Mouse (Mus musculus) hindbrain, embryonic 16.5 days (tissue): Measurements from ENCODE around the gene Nudt4. TPM values are rescaled to one million over a fixed set of nuclear protein-coding genes. Genes with fewer than 3 reads are reported as not detected.

Source experiments
- ATAC-seq: fragments of 200-750 bp; cut with Nextera tagmentation; 2 replicates; pipeline ENCODE4 v1.8.0; 2017; ENCODE audit warnings: moderate TSS enrichment, moderate library complexity
- H3K27ac ChIP-seq: fragments of 300-500 bp; sonication (generic); 2 replicates; pipeline ENCODE4 v1.5.1; 2014; ENCODE audit warnings: low read depth, mild to moderate bottlenecking, control low read depth, low read length, moderate library complexity
- H3K27me3 ChIP-seq: fragments of 300-500 bp; sonication (generic); replicated peaks from 2 replicates; pipeline ENCODE4 v1.6.1; 2014; ENCODE audit warnings: low read length; ENCODE audit not compliant: control insufficient read depth, insufficient read depth
- H3K36me3 ChIP-seq: fragments of 300-500 bp; sonication (generic); 2 replicates; pipeline ENCODE4 v1.6.1; 2014; ENCODE audit warnings: mild to moderate bottlenecking, low read length, moderate library complexity, mixed read lengths; ENCODE audit not compliant: control insufficient read depth, insufficient read depth
- H3K4me1 ChIP-seq: fragments of 300-500 bp; sonication (generic); 2 replicates; pipeline ENCODE4 v1.6.1; 2014; ENCODE audit warnings: low read depth, low read length; ENCODE audit not compliant: control insufficient read depth, insufficient read depth
- H3K4me2 ChIP-seq: fragments of 300-500 bp; sonication (generic); 2 replicates; pipeline ENCODE4 v1.6.1; 2014; ENCODE audit warnings: mild to moderate bottlenecking, low read length, control low read depth, moderate library complexity
- H3K4me3 ChIP-seq: fragments of 300-500 bp; sonication (generic); 2 replicates; pipeline ENCODE4 v1.5.1; 2014; ENCODE audit warnings: mild to moderate bottlenecking, low read length, control low read depth, moderate library complexity
- H3K9ac ChIP-seq: fragments of 300-500 bp; sonication (generic); 2 replicates; pipeline ENCODE4 v1.6.1; 2014; ENCODE audit warnings: low read depth, mild to moderate bottlenecking, control low read depth, low read length, moderate library complexity
- H3K9me3 ChIP-seq: fragments of 300-500 bp; sonication (generic); 2 replicates; pipeline ENCODE4 v1.6.1; 2014; ENCODE audit warnings: mild to moderate bottlenecking, low read length, moderate library complexity; ENCODE audit not compliant: control insufficient read depth
- WGBS: fragments of 180-500 bp; shearing (Covaris S2); extraction: QIAGEN DNeasy Blood & Tissue Kit; methylation state at CpG from one replicate; pipeline ENCODE4 v1.1.7; 2014; 5-methylcytosine and 5-hydroxymethylcytosine counted together
- polyA plus RNA-seq: library from polyadenylated mRNA; unstranded; fragments of >200 nt; fragmentation: Nextera tagmentation; extraction: Ambion mirVana; gene quantifications from 2 replicates; pipeline ENCODE4 v1.2.1, GENCODE M21; 2015

The Nudt4 gene
- polyA plus RNA-seq, 1 experiment from 2014 or later = 60.7 TPM

DNA sequence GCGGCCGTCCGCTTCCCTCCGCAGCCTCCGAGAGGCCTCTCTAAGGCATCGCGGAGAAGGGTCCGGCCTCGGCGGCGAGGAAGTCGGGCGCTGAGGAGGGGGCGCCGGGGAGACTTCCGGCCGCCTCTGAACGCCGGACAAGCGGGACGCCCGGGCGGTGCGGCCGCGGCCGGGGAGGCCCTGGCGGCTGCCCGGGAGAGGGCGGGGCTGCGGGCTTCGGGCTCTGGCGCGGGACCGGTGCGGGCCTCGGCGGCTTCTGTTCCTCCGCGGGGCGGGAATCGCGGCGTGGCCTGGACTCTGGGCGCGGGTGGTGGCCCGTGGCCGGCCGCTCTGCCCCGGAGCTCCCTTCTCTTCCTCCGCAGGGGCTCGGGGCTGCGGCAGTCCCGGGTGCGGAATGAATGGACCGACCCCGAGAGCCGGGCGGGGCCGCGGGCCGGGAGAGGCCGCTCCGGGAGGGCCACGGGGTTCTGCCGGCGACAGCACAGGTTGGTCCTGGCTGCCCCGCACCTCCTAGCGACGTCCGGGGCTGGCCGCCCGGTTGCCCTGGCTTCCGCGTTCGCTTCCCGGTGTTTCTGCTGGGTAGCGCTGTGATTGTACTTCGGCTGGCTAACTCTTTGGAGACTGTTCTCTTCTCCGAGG lies 48.5 kb downstream of the Nudt4 start:
- Histone ChIP-seq H3K9ac (peak overlapping the region; percentile 83), H3K4me1 (peaks cover 13% of the 10 kb centered on the region), H3K9me3 (no peaks in the 10 kb centered on the region), H3K36me3 (no peaks in the 10 kb centered on the region), H3K4me3 (peak overlapping the region; percentile 71), H3K27ac (peak overlapping the region; percentile 98), H3K4me2 (peak overlapping the region; percentile 84), H3K27me3 (no peaks in the 10 kb centered on the region)
- ATAC-seq = peak; percentile 72
- WGBS = 0% methylated on average over 37 of the region's 80 CpGs

DNA sequence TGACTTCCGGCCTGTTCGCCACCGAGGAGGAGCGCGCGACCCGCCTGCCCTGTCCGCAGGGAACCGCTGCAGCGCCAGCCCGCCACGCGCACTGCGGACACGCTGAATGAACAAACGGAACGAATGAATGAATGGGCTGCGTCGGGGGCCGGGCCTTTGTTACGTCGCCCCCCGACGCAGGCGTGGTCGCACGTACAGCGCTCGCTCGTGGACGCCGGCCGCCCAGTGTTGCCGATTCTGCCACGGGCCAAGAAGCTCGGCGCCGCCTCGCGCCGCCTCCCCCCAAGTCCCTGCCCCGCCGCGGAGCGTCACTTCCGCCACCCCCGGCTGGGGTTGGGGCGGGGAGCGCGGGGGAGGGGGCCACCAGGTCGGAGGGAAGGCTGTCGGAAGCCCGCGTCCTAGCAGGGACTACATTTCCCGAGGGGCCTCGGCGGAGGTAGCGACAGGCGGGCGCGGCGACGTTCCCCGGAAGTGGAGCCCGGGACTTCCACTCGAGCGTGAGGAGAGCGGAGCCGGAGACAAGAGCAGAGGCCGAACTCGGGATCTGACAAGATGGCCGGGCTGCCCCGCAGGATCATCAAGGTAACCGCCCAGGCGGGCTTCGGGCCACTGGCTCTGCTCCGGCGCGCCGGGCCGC lies 49.2 kb downstream of the Nudt4 start, which contains the start of gene Ube2n:
Ube2n (plus strand) TSS at position 490 of the 637 bp plus-strand sequence.
- no peaks in the 10 kb centered on the region for H3K36me3 ChIP-seq
- under 1% methylated on average over 79 of the region's 81 CpGs for WGBS
- H3K9me3 ChIP-seq = no peaks in the 10 kb centered on the region
- H3K27ac ChIP-seq = peak within 1 kb of the TSS; percentile 98
- H3K4me1 ChIP-seq = peaks cover 13% of the 10 kb centered on the region
- H3K4me2 ChIP-seq = peak within 1 kb of the TSS; percentile 84
- H3K4me3 ChIP-seq = peak within 1 kb of the TSS; percentile 71
- H3K27me3 ChIP-seq = no peaks in the 10 kb centered on the region
- peak within 1 kb of the TSS; percentile 83 for H3K9ac ChIP-seq
- ATAC-seq = peak; percentile 97

DNA sequence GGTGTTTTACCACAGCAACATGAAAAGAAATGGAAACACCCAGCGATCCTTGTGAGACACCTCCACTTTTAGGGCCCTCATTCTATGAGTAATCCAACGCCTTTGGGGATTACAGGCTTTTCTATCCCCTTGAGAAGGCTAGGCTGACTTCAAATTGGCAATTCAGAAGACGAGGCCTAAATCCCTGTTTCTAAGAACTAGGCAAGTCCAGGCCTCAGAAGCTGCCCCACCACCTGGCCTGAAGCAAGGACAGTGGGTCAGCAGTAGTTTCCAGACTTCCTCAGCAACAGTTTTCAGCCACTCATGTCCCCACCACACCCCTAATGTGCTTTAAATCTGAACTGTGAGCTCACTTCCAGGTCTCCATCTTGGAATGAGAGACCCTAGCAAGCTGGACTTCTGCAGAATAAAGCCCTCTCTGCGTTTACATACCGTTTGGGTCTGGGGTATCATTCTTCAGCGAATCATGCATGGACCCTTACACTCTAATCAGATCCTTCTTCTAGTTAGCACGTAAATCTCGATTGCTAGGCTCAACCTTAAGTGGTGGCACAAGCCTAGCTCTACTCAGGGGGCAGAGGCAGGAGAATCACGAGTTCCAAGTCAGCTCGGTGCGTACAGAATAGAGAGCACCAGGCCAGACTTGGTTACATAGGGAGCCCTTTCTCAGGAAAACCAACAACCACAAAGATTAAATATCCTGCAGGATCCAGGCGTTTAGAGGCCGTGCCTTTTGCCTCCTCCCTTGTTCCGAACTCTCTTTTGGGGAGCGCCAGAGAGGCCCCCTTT lies 50.0 kb downstream of the Nudt4 start:
- Histone ChIP-seq H3K27me3 (no peaks in the 10 kb centered on the region), H3K4me3 (peak overlapping the region; percentile 71), H3K27ac (peak overlapping the region; percentile 98), H3K4me1 (peaks cover 13% of the 10 kb centered on the region), H3K4me2 (peak overlapping the region; percentile 68), H3K36me3 (no peaks in the 10 kb centered on the region), H3K9me3 (no peaks in the 10 kb centered on the region), H3K9ac (peak overlapping the region; percentile 83)
- 32% methylated on average over 15 of the region's 15 CpGs for WGBS
- ATAC-seq = peak; percentile 10

DNA sequence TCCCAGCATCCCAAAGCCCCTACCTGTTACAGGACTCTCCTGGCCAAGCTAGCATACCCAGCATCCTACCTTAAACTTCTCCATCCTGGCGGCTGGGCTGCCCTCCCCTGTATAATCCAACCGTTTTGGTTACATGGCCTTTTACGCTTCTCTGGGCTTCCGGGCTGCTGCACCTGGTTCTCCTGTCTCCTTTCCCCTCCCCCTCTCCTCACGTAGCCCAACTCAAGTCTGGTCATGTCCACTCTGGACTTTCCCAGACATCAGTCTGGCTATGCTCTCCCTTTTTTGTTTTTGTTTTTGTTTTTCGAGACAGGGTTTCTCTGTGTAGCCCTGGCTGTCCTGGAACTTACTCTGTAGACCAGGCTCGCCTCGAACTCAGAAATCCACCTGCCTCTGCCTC lies 51.3 kb downstream of the Nudt4 start:
- Histone ChIP-seq H3K27me3 (no peaks in the 10 kb centered on the region), H3K27ac (no peak overlapping the region), H3K9ac (no peak overlapping the region), H3K36me3 (no peaks in the 10 kb centered on the region), H3K4me1 (peaks cover 12% of the 10 kb centered on the region), H3K4me2 (no peak overlapping the region), H3K9me3 (no peaks in the 10 kb centered on the region), H3K4me3 (no peak overlapping the region)
- ATAC-seq = no peak
- WGBS = 93% methylated on average over 8 of the region's 8 CpGs

DNA sequence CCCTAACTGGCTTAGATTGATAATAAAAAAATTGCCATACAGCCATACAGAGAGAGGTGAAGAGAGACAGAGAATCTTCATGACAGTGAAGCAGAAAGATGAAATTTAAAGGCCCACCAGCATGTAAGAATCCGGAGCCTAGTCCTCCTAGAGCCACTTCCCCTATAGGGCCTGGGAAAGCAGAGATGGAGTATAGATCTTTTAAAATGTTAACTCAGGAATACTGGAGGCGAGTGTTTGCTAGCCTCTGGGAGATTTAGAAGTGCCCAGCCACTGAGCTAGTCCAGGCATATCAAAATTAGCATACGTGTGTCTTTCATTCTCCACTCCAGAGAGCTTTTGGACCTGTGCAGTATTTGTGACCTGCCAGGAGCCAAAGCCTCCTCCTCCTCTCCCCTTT lies 54.7 kb downstream of the Nudt4 start:
- no peak for ATAC-seq
- 73% methylated on average over 3 of the region's 3 CpGs for WGBS
- Histone ChIP-seq H3K9me3 (no peaks in the 10 kb centered on the region), H3K36me3 (no peaks in the 10 kb centered on the region), H3K9ac (no peak overlapping the region), H3K27ac (no peak overlapping the region), H3K4me1 (peaks cover 2% of the 10 kb centered on the region; the same call in 1 of the 2 replicates), H3K4me2 (no peak overlapping the region), H3K27me3 (no peaks in the 10 kb centered on the region), H3K4me3 (no peak overlapping the region)

DNA sequence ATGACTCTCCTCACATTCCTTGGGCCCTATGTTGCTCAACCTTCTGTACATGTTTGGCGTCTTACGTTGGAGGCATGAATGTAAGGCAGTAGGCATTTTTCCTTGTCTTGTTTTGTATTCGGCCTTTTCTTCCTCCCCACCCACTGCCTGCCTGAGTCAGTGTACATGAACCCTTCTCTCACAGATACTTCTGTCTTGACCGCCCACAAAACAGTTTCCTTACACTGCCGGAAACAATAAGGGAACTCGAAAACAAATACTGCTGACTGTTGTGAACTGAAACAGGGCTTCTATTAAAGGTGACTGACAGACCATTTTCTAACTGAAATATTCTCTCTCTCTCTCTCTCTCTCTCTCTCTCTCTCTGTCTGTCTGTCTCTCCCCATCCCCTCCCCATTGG lies 55.2 kb downstream of the Nudt4 start:
- 69% methylated on average over 6 of the region's 6 CpGs for WGBS
- H3K27ac ChIP-seq = no peak overlapping the region
- H3K4me2 ChIP-seq = no peak overlapping the region
- ATAC-seq = no peak
- no peaks in the 10 kb centered on the region for H3K27me3 ChIP-seq
- no peaks in the 10 kb centered on the region for H3K4me1 ChIP-seq
- H3K36me3 ChIP-seq = no peaks in the 10 kb centered on the region
- H3K4me3 ChIP-seq = no peak overlapping the region
- H3K9ac ChIP-seq = no peak overlapping the region
- H3K9me3 ChIP-seq = no peaks in the 10 kb centered on the region

DNA sequence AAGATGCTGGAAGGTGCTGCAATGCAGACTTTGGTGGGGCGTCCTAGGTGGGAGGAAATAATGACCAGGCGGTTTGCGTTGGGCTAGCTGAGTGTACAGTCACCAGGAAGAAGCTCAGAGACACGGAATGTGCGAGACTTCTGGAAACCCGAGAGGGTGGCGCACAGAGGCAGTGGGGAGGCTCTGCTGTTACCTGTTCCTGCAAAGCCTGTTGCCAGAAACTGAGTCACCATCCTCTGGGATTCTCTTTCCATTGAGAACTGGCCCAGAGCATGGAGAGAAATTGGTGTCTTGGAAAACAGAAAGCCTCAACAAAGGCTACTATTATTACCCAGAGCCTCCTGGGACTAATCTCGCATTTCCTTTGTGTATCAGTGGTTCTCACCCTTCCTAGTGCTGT lies 55.8 kb downstream of the Nudt4 start:
- Histone ChIP-seq H3K27me3 (no peaks in the 10 kb centered on the region), H3K4me2 (no peak overlapping the region), H3K27ac (no peak overlapping the region), H3K9ac (no peak overlapping the region), H3K4me1 (no peaks in the 10 kb centered on the region), H3K4me3 (no peak overlapping the region), H3K36me3 (no peaks in the 10 kb centered on the region), H3K9me3 (no peaks in the 10 kb centered on the region)
- no peak for ATAC-seq
- 95% methylated on average over 8 of the region's 8 CpGs for WGBS

DNA sequence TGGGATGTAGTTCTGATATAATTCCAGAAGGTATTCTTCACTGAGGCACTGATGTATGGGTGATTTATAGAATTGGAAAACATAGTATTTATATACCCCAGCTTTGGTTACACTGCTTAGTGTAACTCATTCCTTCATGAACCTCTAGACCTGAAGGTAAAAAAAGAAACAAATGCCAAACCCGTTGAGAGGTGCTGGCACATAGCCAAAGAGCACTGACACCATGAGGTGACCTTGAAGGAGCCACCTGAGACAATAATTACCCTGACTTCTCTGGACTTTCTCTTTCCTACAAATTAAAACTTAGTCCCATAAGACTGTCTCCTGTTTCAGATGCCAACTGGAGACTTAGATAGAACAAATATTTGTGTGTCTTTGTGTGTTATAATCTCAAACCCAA lies 59.6 kb downstream of the Nudt4 start:
- H3K4me2 ChIP-seq = no peak overlapping the region
- H3K4me1 ChIP-seq = peaks cover 9% of the 10 kb centered on the region
- H3K9me3 ChIP-seq = no peaks in the 10 kb centered on the region
- H3K9ac ChIP-seq = no peak overlapping the region
- H3K36me3 ChIP-seq = no peaks in the 10 kb centered on the region
- no peak overlapping the region for H3K4me3 ChIP-seq
- WGBS = 56% methylated on average over 1 of the region's 1 CpGs
- H3K27ac ChIP-seq = no peak overlapping the region
- H3K27me3 ChIP-seq = no peaks in the 10 kb centered on the region
- ATAC-seq = no peak
